Mouse (Mus musculus) cerebellum, adult (tissue): Measurements from ENCODE around the gene Rbm20.

Experiments used
- ATAC-seq: cut with Nextera tagmentation; 2 replicates; pipeline ENCODE4 v1.9.2; 2017; ENCODE audit warnings: mild to moderate bottlenecking, moderate library complexity, mixed read lengths; ENCODE audit not compliant: insufficient number of reproducible peaks, low FRiP score, low TSS enrichment

Rbm20 gene

GRCm38 (mm10) chr19:53785352-53785751 is 108.2 kb downstream of the Rbm20 start:
- ATAC-seq, result no peak

DNA sequence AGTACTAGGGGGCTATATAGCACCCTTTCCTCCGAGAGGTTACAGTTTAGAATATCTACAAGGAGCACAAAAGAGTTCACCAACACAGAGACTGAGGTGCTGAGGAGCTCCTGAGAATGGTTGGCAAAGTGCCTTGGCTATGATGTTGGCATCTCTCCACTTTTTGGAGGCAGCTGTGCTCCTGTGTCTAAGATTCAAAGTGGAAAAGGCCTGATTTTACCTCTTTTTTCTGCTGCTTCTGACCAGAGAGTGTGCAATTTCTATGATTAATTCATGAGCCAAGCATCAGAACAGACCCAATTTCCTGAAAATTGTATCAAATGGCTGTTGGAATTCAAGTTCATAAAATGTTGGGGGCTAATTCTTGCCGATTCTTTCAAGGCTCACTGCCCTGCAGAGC is 109.1 kb downstream of the Rbm20 start:
- no peak for ATAC-seq

GRCm38 (mm10) chr19:53786836-53787235 is 109.7 kb downstream of the Rbm20 start:
- no peak for ATAC-seq

- no peak for ATAC-seq
Observed at GRCm38 (mm10) chr19:53788621-53789331, 111.7 kb downstream of the Rbm20 start.

DNA sequence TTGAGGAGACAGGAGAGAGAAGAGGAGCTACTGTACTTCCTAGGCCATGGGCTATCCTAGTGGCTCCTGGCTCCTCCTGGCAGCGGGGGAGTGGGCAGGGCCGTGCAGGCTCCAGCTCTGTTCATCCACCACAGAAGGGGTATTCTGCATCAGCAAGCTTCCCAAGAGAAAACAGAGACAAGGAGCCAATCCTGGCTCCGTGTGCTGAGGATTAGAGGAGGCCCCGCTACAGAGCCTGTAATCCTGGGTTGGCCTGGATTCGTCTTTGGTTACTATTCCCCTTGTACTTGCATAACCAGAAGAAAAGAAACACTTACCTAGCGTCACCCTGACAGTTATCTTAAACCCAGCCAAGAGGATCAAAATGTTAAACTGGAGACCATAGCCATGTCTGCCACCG is 112.5 kb downstream of the Rbm20 start:
- no peak for ATAC-seq

- ATAC-seq, result no peak
Observed at GRCm38 (mm10) chr19:53791751-53792720, 114.9 kb downstream of the Rbm20 start.

GRCm38 (mm10) chr19:53792976-53793897 is 116.1 kb downstream of the Rbm20 start:
- no peak for ATAC-seq

DNA sequence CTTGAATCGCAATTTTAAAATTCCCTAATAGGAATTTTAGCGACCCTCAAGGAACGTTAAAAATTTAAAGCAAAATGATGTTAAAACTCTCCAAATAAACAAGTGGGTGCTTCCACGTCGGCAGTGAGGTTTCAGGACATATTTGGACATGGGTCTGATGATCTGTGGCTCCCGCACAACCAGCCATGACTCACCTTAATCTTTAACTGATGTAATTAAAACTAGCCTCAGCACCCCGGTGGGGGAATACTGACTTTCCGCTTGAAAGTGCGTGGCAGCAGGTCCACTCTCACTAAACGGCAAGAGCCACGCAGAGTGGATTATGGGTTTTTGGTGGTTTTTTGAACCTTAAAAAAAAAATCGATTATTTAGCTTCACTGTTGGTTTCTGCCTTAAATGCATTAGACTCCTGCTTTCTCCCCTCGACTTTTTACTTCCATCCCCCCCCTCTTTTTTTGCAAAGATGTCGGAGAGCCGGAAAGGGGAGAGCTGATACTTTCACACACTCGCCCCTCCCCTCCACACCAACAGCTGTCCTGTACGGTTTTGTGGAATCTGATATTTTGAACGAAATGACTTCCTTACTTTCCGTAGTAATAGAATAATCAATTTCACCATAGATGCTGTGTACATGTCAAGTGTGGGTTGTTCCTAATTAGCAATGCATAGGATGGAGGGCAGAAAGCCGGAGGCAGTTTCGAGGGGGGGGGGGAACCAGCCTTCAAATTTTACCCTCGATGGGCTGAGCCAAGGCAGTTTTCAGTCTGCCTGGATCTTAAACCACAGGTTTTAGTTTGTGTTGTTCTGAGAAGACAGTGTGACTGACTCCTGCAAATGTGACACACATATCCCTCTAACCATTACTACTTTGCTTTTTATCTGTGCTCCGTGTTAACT is 117.1 kb downstream of the Rbm20 start:
- no peak for ATAC-seq

DNA sequence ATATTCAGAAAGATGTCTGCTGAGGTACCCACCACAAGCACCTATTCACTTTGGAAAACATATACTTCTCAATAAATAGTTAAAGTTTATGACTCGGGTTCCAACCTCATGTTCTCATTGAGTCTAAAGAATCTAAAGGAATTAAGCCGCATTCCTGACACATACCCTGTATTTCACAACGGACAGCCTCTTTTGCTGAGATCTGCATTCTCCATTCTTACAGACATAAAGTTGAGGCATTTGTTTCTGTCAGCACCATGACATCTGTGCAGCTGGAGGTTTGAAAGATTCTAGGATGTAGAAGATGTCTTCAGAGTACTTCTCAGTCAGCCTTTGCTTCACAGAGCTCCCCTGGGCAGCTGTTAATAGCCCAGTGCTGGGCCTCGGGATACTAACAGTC is 117.9 kb downstream of the Rbm20 start:
- no peak for ATAC-seq

DNA sequence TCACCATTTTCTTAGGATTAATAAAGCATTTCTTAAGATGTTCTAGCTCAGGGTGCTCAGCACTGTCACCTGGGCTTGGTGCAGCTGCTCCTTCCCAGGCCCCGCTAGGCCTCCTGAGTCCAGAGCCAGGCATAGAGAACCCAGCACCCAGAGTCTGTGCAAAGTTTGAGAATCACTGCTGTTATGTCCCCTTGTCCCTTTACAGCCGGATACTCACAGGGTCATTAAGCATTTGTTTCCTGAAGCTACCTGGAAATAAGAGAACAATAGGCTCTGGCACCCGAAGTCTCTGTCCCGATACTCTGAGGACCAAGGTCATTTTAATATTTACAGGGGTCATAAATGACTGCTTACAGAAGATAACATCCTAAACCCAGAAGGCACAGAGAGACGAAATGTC is 118.9 kb downstream of the Rbm20 start:
- no peak for ATAC-seq

DNA sequence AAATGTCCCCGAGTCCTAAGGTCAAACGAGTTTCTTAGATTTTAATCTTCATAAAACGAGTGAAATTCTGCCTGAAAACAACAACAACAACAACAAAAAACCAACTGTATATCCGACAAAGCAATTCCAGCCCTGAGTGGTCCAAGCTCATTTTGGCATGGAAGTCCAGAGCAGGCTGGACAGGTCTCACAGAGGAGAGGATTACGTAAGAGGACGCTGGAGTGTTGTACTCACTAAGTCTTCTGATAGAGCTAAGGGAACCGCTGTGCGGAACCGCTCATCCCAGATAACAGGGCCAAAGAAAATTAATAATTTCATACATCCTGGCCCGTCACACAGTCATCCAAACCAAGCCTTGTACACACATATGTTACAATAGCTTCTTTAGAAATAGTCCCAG is 120.7 kb downstream of the Rbm20 start:
- ATAC-seq, result no peak

DNA sequence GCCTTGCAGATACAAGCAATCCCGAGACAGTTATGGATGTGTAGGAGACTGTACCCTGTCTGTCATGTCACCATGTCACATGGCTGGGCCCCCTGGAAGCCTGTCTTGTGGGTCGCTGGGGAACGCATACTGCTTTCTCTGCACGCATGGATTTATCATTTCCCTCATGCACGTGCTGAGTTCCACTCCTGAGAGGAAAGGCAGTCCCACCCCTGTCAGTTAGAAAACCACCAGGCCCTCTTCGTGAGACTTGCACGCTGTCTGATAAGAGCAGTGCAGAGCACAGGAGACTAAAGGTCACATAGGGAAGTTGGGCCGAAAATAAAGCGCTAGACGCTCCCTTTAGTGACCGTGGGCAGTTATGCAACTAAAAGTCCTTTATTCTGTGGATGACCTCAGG is 122.8 kb downstream of the Rbm20 start:
- ATAC-seq, result no peak

DNA sequence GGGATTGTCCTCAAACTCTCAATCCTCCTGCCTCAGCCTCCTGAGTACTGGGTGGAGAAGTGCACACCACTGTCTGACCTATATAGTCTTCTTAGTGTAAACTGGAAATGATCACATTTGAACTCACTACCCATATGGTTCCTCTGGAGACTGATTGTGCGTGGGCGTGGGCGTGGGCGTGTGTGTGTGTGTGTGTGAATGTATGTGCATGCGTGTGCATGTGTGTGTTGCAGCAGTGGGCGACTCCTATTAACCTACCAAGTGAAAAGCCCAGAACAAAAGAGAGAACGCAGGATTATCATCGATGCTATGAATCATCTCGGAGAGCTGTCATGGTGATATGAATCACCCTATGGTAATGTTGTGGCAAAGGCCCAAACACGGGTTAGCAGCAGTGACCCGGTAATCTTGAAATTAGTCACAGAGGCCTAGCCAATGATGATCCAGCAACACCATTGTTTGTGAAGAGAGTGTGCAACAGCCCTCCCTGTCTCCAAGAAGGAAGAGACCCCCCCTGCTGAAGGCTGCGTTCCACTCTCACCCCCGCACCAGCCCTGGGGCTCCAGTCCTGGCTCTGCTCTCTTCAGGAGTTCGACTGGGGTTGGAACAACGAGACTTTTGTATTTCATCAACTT is 123.4 kb downstream of the Rbm20 start:
- ATAC-seq, result no peak

GRCm38 (mm10) chr19:53801380-53801779 is 124.3 kb downstream of the Rbm20 start:
- ATAC-seq, result no peak

GRCm38 (mm10) chr19:53801789-53802683 is 124.9 kb downstream of the Rbm20 start:
- no peak for ATAC-seq

DNA sequence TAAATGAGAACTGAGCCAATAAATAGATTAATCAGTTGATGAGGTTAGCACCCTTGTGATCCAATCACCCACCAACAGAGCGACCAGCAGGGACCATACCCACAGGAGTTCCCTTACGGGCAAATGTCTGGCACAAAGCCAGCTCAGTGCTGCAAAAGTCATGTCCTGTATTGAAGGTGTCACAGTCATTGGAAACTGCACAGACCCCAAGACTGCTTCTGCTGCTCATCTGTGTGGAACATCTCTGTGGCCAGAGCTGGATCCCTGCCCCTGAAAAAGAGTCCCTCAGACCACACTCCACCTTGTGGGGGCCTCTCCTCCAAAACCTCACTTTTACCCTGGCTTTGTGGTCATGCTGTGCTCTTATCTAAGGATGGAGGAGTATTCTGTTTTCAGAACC is 126.8 kb downstream of the Rbm20 start:
- ATAC-seq, result no peak

- ATAC-seq, result no peak
Observed at GRCm38 (mm10) chr19:53805063-53805462, 128.0 kb downstream of the Rbm20 start.

DNA sequence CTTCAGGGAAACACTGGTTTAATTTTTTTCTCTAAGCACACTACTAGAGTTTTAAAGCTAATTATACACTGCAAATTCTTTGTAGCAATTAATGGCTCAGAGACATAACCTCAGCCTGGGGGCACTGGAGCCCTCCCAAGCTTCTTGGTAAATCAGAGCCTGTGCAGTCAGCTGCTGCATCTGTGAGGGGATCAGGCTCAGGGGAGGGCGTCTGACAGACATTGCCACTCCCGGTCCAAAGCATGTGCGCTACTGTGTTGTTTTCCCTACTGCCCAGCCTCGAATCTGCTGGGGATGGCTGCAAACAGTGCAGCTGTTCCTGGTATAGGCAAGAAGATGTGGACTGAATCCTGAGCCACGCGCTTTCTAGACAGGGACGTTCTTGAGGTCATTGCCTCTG is 129.0 kb downstream of the Rbm20 start:
- ATAC-seq, result no peak
